Mouse (Mus musculus): ENCODE measurements around the gene Cavin1. TPM values are rescaled to one million over a fixed set of nuclear protein-coding genes. Genes with fewer than 3 reads are reported as not detected.

Cavin1 gene
- polyA plus RNA-seq, 1 experiment from 2014 or later, result 137 TPM

- Histone ChIP-seq H3K9ac (no peak overlapping the region), H3K27ac (ENCODE audit: low read depth) (peak overlapping the region; percentile 30; the same call in 1 of the 2 replicates), H3K27me3 (ENCODE audit: insufficient read depth, low read length) (no peaks in the 10 kb centered on the region), H3K4me3 (ENCODE audit: low read depth, low read length) (no peak overlapping the region), H3K4me1 (ENCODE audit: insufficient read depth) (no peaks in the 10 kb centered on the region), H3K36me3 (ENCODE audit: insufficient read depth) (0 out of 2 replicates have a peak, but pooled peaks cover 4% of the 10 kb centered on the region), H3K4me2 (no peak overlapping the region), H3K9me3 (ENCODE audit: low read depth, low read length) (no peaks in the 10 kb centered on the region)
- TF ChIP-seq CTCF (IDR thresholded peaks at IDR 0.05; ENCODE audit: low read depth), result no peak
- 77% methylated on average over 17 of the region's 17 CpGs for WGBS
- no peak for DNase-seq
- no peak for ATAC-seq (ENCODE audit: insufficient read depth)
Observed at GRCm38 (mm10) chr11:100912401-100913155, 58.1 kb downstream of the Cavin1 start.

DNA sequence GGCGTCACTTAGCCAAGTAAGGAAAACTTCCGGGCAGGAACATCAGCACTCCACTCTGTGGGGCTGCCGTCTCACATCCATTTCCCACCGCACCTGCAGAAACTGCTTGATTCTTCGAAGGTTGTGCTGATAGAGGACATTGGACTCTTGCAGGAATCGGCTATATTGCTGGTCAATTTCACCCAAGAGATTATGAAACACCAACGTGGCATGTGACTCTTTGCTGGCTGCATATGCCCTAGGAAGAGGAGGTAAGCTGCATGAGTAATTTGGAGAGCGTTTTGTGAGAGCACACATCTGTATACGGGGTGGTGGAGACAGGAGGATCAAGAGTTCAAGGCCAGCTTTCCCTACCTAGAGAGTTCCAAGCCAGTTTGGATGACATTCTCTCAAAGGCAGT is 62.1 kb downstream of the Cavin1 start:
- ATAC-seq (ENCODE audit: insufficient read depth) (no peak), DNase-seq (no peak)
- H3K9ac ChIP-seq, result no peak overlapping the region
- no peaks in the 10 kb centered on the region for H3K9me3 ChIP-seq (ENCODE audit: low read depth, low read length)
- H3K36me3 ChIP-seq (ENCODE audit: insufficient read depth), result peaks cover 13% of the 10 kb centered on the region; the same call in 1 of the 2 replicates
- H3K4me3 ChIP-seq (ENCODE audit: low read depth, low read length), result no peak overlapping the region
- H3K27ac ChIP-seq (ENCODE audit: low read depth), result no peak overlapping the region
- TF ChIP-seq CTCF (IDR thresholded peaks at IDR 0.05; ENCODE audit: low read depth), result no peak
- no peaks in the 10 kb centered on the region for H3K4me1 ChIP-seq (ENCODE audit: insufficient read depth)
- 85% methylated on average over 9 of the region's 9 CpGs for WGBS
- no peak overlapping the region for H3K4me2 ChIP-seq
- H3K27me3 ChIP-seq (ENCODE audit: insufficient read depth, low read length), result no peaks in the 10 kb centered on the region

- no peak for DNase-seq
- Histone ChIP-seq H3K4me3 (ENCODE audit: low read depth, low read length) (no peak overlapping the region), H3K36me3 (ENCODE audit: insufficient read depth) (peaks cover 17% of the 10 kb centered on the region; the same call in 1 of the 2 replicates), H3K9me3 (ENCODE audit: low read depth, low read length) (no peaks in the 10 kb centered on the region), H3K4me1 (ENCODE audit: insufficient read depth) (no peaks in the 10 kb centered on the region), H3K4me2 (no peak overlapping the region), H3K27ac (ENCODE audit: low read depth) (no peak overlapping the region), H3K9ac (no peak overlapping the region), H3K27me3 (ENCODE audit: insufficient read depth, low read length) (no peaks in the 10 kb centered on the region)
- TF ChIP-seq CTCF (IDR thresholded peaks at IDR 0.05; ENCODE audit: low read depth), result no peak
- 69% methylated on average over 2 of the region's 2 CpGs for WGBS
- no peak for ATAC-seq (ENCODE audit: insufficient read depth)
Observed at GRCm38 (mm10) chr11:100908112-100908511, 62.6 kb downstream of the Cavin1 start.

GRCm38 (mm10) chr11:100906885-100907284 is 63.8 kb downstream of the Cavin1 start:
- H3K4me2 ChIP-seq, result no peak overlapping the region
- 81% methylated on average over 4 of the region's 4 CpGs for WGBS
- H3K9ac ChIP-seq, result no peak overlapping the region
- H3K4me1 ChIP-seq (ENCODE audit: insufficient read depth), result no peaks in the 10 kb centered on the region
- no peak for ATAC-seq (ENCODE audit: insufficient read depth)
- no peak for TF ChIP-seq CTCF (IDR thresholded peaks at IDR 0.05; ENCODE audit: low read depth)
- no peak overlapping the region for H3K4me3 ChIP-seq (ENCODE audit: low read depth, low read length)
- H3K27ac ChIP-seq (ENCODE audit: low read depth), result no peak overlapping the region
- peaks cover 23% of the 10 kb centered on the region for H3K36me3 ChIP-seq (ENCODE audit: insufficient read depth)
- no peak for DNase-seq
- no peaks in the 10 kb centered on the region for H3K27me3 ChIP-seq (ENCODE audit: insufficient read depth, low read length)
- H3K9me3 ChIP-seq (ENCODE audit: low read depth, low read length), result no peaks in the 10 kb centered on the region

Other genes with a start within 250 kb of the Cavin1 start
- gene Rab5c, start 232.7 kb downstream of the Cavin1 start, polyA plus RNA-seq (2014; fragmentation: Nextera tagmentation; extraction: Ambion mirVana), result 49.9 and 51.3 TPM in 2 replicates
- gene Kcnh4, start 210.9 kb downstream of the Cavin1 start, polyA plus RNA-seq (2014; fragmentation: Nextera tagmentation; extraction: Ambion mirVana), result not detected in 2 replicates
- not detected in 2 replicates for gene Hcrt, start 208.0 kb downstream of the Cavin1 start, polyA plus RNA-seq (2014; fragmentation: Nextera tagmentation; extraction: Ambion mirVana)
- gene Ghdc, start 199.9 kb downstream of the Cavin1 start, polyA plus RNA-seq (2014; fragmentation: Nextera tagmentation; extraction: Ambion mirVana), result 2.3 and 2.9 TPM in 2 replicates
- 26.6 and 27.9 TPM in 2 replicates for gene Stat5b, start 120.2 kb downstream of the Cavin1 start, polyA plus RNA-seq (2014; fragmentation: Nextera tagmentation; extraction: Ambion mirVana)
- 5.4 and 5.8 TPM in 2 replicates for gene Stat5a, start 111.5 kb downstream of the Cavin1 start, polyA plus RNA-seq (2014; fragmentation: Nextera tagmentation; extraction: Ambion mirVana)
- 33.8 and 36.5 TPM in 2 replicates for gene Stat3, start 31.3 kb downstream of the Cavin1 start, polyA plus RNA-seq (2014; fragmentation: Nextera tagmentation; extraction: Ambion mirVana)
- gene Atp6v0a1, start 38.6 kb upstream of the Cavin1 start, polyA plus RNA-seq (2014; fragmentation: Nextera tagmentation; extraction: Ambion mirVana), result 32.8 and 38.0 TPM in 2 replicates
- gene Naglu, start 99.1 kb upstream of the Cavin1 start, polyA plus RNA-seq (2014; fragmentation: Nextera tagmentation; extraction: Ambion mirVana), result 13.2 and 14.0 TPM in 2 replicates
- not detected in 2 replicates for gene Hsd17b1, start 107.5 kb upstream of the Cavin1 start, polyA plus RNA-seq (2014; fragmentation: Nextera tagmentation; extraction: Ambion mirVana)
- 37.9 and 38.0 TPM in 2 replicates for gene Coasy, start 111.7 kb upstream of the Cavin1 start, polyA plus RNA-seq (2014; fragmentation: Nextera tagmentation; extraction: Ambion mirVana)
- gene Mlx, start 116.4 kb upstream of the Cavin1 start, polyA plus RNA-seq (2014; fragmentation: Nextera tagmentation; extraction: Ambion mirVana), result 39.1 and 40.5 TPM in 2 replicates
- 39.9 and 44.1 TPM in 2 replicates for gene Psmc3ip, start 124.5 kb upstream of the Cavin1 start, polyA plus RNA-seq (2014; fragmentation: Nextera tagmentation; extraction: Ambion mirVana)
- 9.3 and 9.4 TPM in 2 replicates for gene Retreg3, start 149.0 kb upstream of the Cavin1 start, polyA plus RNA-seq (2014; fragmentation: Nextera tagmentation; extraction: Ambion mirVana)
- 89.8 and 96.0 TPM in 2 replicates for gene Tubg1, start 149.1 kb upstream of the Cavin1 start, polyA plus RNA-seq (2014; fragmentation: Nextera tagmentation; extraction: Ambion mirVana)
- 2.7 and 4.1 TPM in 2 replicates for gene Tubg2, start 185.0 kb upstream of the Cavin1 start, polyA plus RNA-seq (2014; fragmentation: Nextera tagmentation; extraction: Ambion mirVana)
- gene Cntnap1, start 199.6 kb upstream of the Cavin1 start, polyA plus RNA-seq (2014; fragmentation: Nextera tagmentation; extraction: Ambion mirVana), result 0.84 and 1.0 TPM in 2 replicates
- 15.9 and 18.0 TPM in 2 replicates for gene Plekhh3, start 200.5 kb upstream of the Cavin1 start, polyA plus RNA-seq (2014; fragmentation: Nextera tagmentation; extraction: Ambion mirVana)
- 0.11 TPM in 1 of 2 replicates, not detected in the other for gene Ccr10, start 204.6 kb upstream of the Cavin1 start, polyA plus RNA-seq (2014; fragmentation: Nextera tagmentation; extraction: Ambion mirVana)